Mouse (Mus musculus) bone marrow macrophage, adult 2 months (primary cell): Measurements from ENCODE around the gene Runx3. TPM values are rescaled to one million over a fixed set of nuclear protein-coding genes. Genes with fewer than 3 reads are reported as not detected.

Source experiments
- H3K27ac ChIP-seq: 2 replicates; pipeline ENCODE4 v1.5.1; 2012; ENCODE audit warnings: low read depth, low read length; ENCODE audit not compliant: insufficient read depth
- H3K4me1 ChIP-seq: 2 replicates; pipeline ENCODE4 v1.6.1; 2012; ENCODE audit warnings: low read length; ENCODE audit not compliant: control insufficient read depth, insufficient read depth
- H3K4me3 ChIP-seq: 2 replicates; pipeline ENCODE4 v1.5.1; 2012; ENCODE audit warnings: mild to moderate bottlenecking, low read length, moderate library complexity; ENCODE audit not compliant: insufficient read depth
- CTCF ChIP-seq: IDR thresholded peaks from 2 replicates; pipeline ENCODE4 v1.5.1; 2012; ENCODE audit warnings: low read depth, mild to moderate bottlenecking, low read length, moderate library complexity
- POLR2A ChIP-seq: IDR thresholded peaks from 2 replicates; pipeline ENCODE4 v1.6.1; 2012; ENCODE audit warnings: mild to moderate bottlenecking, low read depth, low read length, borderline replicate concordance
- polyA plus RNA-seq: library from polyadenylated mRNA; stranded (reverse); fragments of >200 nt; gene quantifications from 2 replicates; pipeline ENCODE4 v1.2.4, GENCODE M21; 2012; ENCODE audit not compliant: missing spikeins, insufficient read depth, insufficient read length

The Runx3 gene
- polyA plus RNA-seq, 1 experiment = 1.6 TPM

DNA sequence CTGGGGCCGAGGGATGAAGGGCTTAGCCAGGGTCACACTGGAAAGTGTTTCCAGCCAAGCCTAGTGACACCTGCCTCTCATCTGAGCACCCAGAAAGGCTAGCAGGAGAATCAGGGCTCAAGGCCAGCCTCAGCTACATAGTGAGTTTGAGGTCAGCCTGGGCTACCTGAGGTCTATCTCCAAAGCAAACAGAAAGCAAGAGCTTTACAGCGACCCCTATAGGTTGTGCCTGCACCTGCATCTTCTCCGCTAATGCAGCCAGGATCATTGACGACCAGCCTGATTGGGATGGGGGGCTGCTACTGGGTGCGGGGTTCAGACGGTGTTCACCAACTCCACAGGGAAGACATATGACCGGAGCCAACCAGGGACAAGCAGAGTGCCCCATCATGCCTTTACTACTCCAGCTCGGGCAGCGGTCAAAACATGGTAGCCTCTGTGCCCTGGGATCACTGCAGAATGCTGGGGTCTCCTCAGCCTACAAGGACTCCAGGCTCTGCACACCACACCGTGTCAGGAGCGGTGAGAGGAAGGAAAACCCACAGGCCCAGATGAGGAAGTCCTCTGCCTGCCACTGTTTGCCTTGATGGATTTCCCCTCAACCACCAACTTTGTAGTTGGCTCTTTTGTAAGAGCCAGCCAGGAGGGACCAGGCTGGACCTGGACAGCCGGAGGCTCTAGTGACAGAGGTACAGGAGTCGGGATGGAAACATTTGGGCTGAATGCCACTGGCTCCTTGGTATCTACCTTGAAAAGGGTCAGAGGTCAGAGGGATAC, 35.2 kb upstream of the Runx3 start:
- H3K27ac ChIP-seq = no peak overlapping the region
- peaks cover 2% of the 10 kb centered on the region; the same call in 1 of the 2 replicates for H3K4me1 ChIP-seq
- TF ChIP-seq CTCF (peak; percentile 65), POLR2A (no peak)
- no peak overlapping the region for H3K4me3 ChIP-seq

DNA sequence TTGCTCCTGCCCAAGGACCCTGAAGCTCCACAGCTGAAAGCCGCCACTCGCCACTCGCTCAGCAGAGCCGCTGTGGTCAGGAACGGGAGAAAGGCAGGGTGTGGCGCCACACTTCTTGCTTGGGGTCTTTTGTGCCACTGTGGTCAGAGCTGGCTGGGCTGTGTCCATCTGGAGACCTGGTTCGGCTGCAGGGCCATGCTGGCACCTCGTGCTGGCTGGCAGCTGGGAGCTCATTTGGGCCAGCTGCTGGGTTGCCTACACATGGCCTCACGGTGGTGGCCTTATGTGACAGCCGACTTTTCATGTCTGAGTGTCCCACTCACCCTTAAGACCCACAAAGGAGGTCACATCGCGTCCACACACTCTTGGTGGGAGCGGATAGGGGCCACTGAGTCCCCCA, 29.8 kb upstream of the Runx3 start:
- no peaks in the 10 kb centered on the region for H3K4me1 ChIP-seq
- no peak overlapping the region for H3K4me3 ChIP-seq
- no peak overlapping the region for H3K27ac ChIP-seq
- TF ChIP-seq CTCF (no peak), POLR2A (no peak)

DNA sequence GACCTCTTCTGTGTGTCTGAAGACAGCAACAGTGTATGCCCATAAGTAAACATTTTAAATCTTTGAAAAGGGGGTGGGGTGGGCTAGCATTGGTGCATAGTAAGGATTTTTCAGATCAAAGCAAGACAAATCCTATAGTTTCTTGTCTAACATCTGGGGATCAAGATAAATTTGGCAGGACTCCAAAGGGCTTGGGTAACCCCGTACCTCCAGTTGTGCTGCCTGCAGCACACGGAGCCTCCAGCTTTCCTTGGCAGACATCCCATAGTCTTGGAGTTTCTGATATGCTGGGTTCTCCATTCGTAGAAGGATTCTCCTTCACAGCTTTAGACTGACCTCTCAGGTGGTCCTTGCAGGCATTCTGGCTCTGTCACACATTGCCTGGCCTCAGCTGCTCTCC, 27.6 kb upstream of the Runx3 start:
- no peak overlapping the region for H3K4me3 ChIP-seq
- no peaks in the 10 kb centered on the region for H3K4me1 ChIP-seq
- TF ChIP-seq POLR2A (no peak), CTCF (no peak)
- H3K27ac ChIP-seq = no peak overlapping the region

DNA sequence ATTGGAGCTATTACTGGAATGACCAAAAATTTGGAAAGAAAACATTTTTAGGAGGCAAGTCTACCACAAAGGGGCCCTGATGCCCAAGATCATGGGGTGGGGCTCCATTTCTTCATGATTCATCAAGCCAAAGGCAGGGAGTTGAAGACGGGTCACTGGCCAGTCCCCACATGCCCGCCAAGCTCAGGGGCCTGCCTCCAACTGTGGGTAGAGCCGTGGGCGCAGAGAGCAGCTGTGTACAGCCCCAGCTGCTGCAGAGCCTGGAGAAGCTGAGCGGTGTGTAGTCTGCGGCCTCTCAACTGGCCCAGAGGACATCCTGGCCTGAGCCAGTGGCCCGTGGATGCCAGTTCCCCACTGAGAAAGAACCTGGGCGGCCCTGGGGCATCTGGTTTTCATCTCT, 24.8 kb upstream of the Runx3 start:
- TF ChIP-seq CTCF = no peak
- no peak overlapping the region for H3K4me3 ChIP-seq
- H3K4me1 ChIP-seq = no peaks in the 10 kb centered on the region
- no peak overlapping the region for H3K27ac ChIP-seq

DNA sequence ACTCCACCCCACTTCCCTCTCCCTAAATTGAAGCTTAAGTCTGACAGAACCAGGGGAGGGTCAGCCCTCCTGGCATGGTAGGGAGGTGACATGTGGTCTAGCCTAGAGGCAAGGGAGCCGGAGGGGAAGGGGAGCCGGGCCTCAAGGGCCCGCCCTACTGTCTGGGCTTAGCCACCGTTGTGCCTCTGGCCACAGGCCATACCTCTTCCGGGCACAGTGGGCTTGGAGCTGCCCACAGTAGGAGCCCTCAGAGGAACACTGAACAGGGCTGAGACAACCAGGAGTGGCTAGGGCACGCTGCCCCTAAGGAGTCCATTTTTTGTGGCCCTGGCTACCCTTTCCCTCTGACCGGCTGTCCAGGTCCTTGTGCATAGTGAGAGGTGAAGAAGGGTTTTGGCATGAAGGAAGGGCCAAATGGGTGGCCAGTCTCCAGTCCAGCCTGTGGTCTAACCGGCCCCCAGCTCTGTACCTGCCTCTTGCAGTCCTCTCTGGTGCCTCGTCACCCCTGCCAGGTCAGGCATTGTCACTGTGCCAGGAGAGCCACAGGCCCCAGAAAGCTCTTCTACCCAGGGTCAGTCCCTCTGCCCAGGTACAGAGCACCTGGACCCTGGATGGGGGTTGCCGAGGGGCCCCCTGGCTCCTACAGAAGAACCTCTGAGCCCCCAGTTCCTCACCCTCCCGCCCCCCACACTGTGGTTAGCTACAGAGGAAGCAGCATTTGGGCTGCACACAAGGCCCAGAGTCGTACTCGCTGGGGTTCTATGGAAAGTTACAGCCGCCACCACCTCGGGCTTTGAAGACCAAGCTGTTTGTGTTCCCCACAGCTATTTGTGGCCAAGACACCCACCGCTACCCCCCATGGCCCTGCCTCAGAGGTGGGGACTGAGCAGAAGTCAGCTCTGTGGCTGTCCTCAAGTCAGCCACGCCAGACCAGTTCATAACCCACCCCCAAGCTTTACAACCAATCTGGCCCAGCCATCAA, 22.3 kb upstream of the Runx3 start:
- TF ChIP-seq POLR2A (no peak), CTCF (no peak)
- H3K4me3 ChIP-seq = no peak overlapping the region
- no peak overlapping the region for H3K27ac ChIP-seq
- H3K4me1 ChIP-seq = no peaks in the 10 kb centered on the region

DNA sequence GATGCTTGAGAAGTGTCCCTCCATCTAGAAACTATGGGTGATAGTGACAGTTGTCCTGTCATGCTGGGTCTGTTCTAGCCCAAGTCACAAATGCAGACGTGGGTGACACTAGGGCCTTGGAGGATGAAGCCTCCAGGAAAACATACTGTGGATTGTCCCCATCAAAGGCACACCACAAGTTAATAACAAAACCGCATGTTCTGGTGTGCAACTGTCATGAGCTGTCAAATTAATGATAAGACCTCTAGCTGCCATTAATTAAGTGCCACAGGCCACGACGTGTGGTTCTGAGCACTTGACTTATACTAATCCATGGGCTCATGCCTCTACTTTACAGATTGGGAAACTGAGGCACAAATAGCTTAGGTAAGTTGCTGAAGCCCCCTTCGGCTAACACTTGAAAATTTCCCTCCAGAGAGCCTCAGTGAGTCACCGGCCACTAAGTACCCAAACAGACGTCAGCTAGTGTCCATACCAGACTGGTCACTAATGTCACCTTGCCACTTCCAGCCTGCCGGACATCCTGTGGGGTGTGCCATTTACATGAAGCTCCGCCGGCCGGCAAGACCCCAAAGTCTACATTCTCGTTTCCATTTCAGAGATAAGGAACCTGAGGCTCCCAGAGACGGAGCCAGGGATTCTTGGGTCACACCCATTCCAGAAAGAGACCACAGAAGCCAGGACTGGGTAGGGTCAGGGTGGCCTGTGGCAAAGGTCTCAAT, 18.3 kb upstream of the Runx3 start:
- no peak for TF ChIP-seq CTCF
- TF ChIP-seq POLR2A = no peak
- Histone ChIP-seq H3K27ac (no peak overlapping the region), H3K4me3 (no peak overlapping the region), H3K4me1 (no peaks in the 10 kb centered on the region)

DNA sequence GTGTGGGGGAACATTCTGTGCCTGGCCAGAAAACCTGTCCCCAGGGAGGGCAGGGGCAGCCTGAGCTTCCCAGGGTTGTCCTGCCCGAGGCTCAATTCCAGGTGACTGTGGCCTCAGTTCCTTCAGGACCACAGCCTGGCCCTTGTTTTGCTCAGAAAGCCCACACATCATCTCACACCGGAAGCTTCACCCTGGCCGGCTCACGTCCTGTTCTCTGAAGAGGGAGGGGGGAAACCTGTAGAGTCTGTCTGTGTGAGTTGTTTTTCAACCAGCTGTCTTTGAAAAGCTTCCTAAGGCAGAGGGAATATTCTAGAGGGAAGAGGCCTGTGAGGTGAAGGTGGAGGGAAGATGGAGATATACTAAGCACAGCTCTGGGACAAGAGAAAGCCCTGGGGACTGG, 17.7 kb upstream of the Runx3 start:
- no peak for TF ChIP-seq POLR2A
- TF ChIP-seq CTCF = no peak
- Histone ChIP-seq H3K27ac (no peak overlapping the region), H3K4me3 (no peak overlapping the region), H3K4me1 (no peaks in the 10 kb centered on the region)

DNA sequence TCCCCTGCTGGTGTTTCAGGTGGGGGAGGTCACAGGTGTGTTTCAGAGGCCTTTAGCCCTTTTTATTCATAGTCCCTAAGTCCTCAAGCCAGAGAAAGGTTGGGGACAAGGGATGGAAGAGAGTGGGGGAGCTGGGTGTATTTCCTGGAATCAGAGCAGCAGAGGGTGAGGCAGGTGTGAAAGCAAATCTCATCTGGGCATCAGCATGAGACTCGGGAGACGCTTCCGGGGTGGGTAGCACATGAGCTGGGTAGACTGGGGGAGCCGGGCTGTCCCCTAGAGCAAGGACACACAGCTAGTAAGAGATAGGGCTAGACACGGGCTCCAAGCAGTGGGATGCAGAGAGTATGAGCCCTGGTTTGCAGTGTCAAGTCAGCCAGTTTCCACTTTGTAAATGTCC, 16.7 kb upstream of the Runx3 start:
- no peak overlapping the region for H3K4me3 ChIP-seq
- H3K4me1 ChIP-seq = no peaks in the 10 kb centered on the region
- TF ChIP-seq CTCF (no peak), POLR2A (no peak)
- H3K27ac ChIP-seq = no peak overlapping the region

DNA sequence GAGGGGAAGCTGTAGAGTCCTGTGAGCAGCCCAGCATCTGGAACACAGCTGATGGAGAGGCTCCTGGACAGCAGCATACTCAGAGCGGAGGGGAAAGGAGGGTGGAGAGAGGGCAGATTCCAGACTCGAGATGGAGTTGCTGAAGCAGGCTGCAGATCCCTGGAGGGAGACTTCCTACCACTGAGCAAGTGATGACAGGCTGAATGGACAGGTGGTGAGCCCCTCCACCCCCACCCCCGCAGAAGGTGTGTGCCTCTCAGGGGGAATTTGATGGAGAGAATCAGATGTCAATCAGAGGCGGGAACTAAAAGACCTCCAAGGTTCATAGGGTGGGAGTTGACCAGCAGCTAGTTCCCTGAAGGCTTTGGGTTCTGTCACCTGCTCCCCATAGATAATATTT, 13.5 kb upstream of the Runx3 start:
- no peaks in the 10 kb centered on the region for H3K4me1 ChIP-seq
- TF ChIP-seq CTCF = no peak
- TF ChIP-seq POLR2A = no peak
- no peak overlapping the region for H3K27ac ChIP-seq
- no peak overlapping the region for H3K4me3 ChIP-seq

DNA sequence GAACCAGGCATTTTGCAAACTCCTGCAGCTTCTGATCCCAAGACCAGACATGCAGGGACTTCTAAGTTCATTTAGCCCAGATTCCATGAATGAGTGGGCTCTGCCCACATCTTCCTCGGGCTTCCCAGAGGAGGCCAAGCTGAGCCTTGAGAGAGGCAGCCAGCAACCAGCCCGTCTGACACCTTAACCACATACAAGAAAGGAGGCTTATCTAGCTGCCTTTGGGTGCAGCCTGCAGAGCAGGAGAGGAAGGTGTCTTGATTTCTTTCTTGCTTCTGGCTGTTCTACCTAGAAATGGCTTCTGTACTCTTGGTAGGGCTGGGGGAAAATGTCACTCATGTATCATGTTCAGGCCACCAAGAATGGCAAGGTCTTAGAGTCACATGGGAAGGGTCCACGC, 11.8 kb upstream of the Runx3 start:
- Histone ChIP-seq H3K4me1 (no peaks in the 10 kb centered on the region), H3K4me3 (no peak overlapping the region), H3K27ac (no peak overlapping the region)
- no peak for TF ChIP-seq CTCF
- TF ChIP-seq POLR2A = no peak
